Mouse (Mus musculus): ENCODE measurements around the gene Ugt1a7c. TPM values are rescaled to one million over a fixed set of nuclear protein-coding genes. Genes with fewer than 3 reads are reported as not detected.

Gene Ugt1a7c
- total and polyA plus RNA-seq, 2 experiments from 2014 or later = 0.99 to 1.8 TPM

DNA sequence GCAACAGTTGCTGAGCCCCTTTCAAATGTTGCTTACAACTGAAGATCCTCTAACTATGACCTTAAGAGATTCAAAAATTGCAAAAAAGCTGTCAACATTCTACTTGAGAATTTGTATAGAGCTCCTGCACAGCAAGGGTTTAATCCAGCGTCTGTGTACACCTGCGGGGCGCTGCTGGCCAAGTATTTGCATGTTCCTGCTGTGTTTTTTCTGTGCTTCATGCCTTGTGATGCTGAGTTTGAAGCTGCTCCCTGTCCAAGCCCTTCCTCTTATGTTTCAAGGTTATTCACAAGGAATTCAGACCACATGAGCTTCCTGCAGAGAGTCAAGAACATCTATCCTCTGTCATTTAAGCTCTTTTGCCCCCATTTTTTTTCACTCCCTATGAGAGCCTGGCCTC is 97.3 kb downstream of the Ugt1a7c start:
- Histone ChIP-seq H3K27me3 (ENCODE audit: control insufficient read depth, insufficient read depth, low read length) (no peaks in the 10 kb centered on the region), H3K4me1 (ENCODE audit: control insufficient read depth, insufficient read depth) (no peaks in the 10 kb centered on the region), H3K27ac (ENCODE audit: low read depth) (no peak overlapping the region), H3K4me2 (ENCODE audit: low read depth, low read length) (no peak overlapping the region), H3K9me3 (replicated peaks; ENCODE audit: control insufficient read depth, low read length) (no peaks in the 10 kb centered on the region), H3K36me3 (replicated peaks; ENCODE audit: control insufficient read depth, insufficient read depth, low read length) (no peaks in the 10 kb centered on the region), H3K4me3 (ENCODE audit: low read depth, low read length) (no peak overlapping the region), H3K9ac (replicated peaks; ENCODE audit: low read depth, low read length) (no peak overlapping the region)
- no peak for ATAC-seq (ENCODE audit: insufficient read depth, low read depth)
- WGBS = 65% methylated on average over 3 of the region's 3 CpGs
- no peak for TF ChIP-seq EP300 (IDR thresholded peaks at IDR 0.05; ENCODE audit: low read depth)
- no peak for TF ChIP-seq CTCF (IDR thresholded peaks at IDR 0.05; ENCODE audit: low read depth)
- DNase-seq (ENCODE audit: low spot score) = no peak

DNA sequence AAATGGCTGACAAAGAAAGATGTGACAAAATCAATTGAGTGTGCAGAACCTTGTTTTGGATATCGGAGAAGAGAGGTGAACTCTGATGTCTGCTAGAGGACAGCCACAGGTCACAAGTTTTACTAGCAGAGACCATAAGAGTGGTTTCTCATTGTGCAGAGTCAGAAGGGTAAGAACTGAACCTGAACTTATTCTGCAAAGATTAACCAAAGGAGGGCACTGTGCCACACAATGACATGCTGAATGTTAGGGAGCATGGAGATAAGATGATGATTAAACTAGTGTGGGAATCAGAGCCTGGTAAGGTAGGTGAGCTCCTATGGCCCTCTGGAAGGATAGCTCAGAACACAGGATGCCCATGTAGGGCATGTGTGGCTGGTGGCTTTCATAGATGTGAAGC is 100.8 kb downstream of the Ugt1a7c start:
- Histone ChIP-seq H3K4me1 (ENCODE audit: control insufficient read depth, insufficient read depth) (no peaks in the 10 kb centered on the region), H3K4me3 (ENCODE audit: low read depth, low read length) (no peak overlapping the region), H3K36me3 (replicated peaks; ENCODE audit: control insufficient read depth, insufficient read depth, low read length) (no peaks in the 10 kb centered on the region), H3K27ac (ENCODE audit: low read depth) (no peak overlapping the region), H3K9me3 (replicated peaks; ENCODE audit: control insufficient read depth, low read length) (no peaks in the 10 kb centered on the region), H3K4me2 (ENCODE audit: low read depth, low read length) (no peak overlapping the region), H3K9ac (replicated peaks; ENCODE audit: low read depth, low read length) (no peak overlapping the region), H3K27me3 (ENCODE audit: control insufficient read depth, insufficient read depth, low read length) (no peaks in the 10 kb centered on the region)
- DNase-seq (ENCODE audit: low spot score) (no peak), ATAC-seq (ENCODE audit: insufficient read depth, low read depth) (no peak)
- TF ChIP-seq EP300 (IDR thresholded peaks at IDR 0.05; ENCODE audit: low read depth) (no peak), CTCF (IDR thresholded peaks at IDR 0.05; ENCODE audit: low read depth) (no peak)
- WGBS = 83% methylated on average over 1 of the region's 1 CpGs

DNA sequence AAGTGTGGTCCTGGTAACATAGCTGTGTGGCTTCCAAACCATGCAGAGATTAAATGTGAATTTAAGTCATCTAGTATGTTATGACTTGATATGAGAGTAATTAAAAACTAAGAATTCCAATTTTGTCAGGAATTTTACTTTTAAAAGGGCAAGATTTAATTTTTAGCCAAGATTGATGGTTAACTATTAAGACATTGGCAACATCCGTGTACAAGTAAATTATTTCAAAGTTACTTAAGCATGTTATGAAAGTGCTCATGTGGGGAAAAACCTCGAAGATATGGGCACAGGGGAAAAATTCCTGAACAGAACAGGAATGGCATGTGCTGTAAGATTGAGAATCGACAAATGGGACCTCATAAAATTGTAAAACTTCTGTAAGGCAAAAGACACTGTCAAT is 102.6 kb downstream of the Ugt1a7c start:
- Histone ChIP-seq H3K27me3 (ENCODE audit: control insufficient read depth, insufficient read depth, low read length) (no peaks in the 10 kb centered on the region), H3K9ac (replicated peaks; ENCODE audit: low read depth, low read length) (no peak overlapping the region), H3K4me3 (ENCODE audit: low read depth, low read length) (no peak overlapping the region), H3K4me2 (ENCODE audit: low read depth, low read length) (no peak overlapping the region), H3K4me1 (ENCODE audit: control insufficient read depth, insufficient read depth) (no peaks in the 10 kb centered on the region), H3K9me3 (replicated peaks; ENCODE audit: control insufficient read depth, low read length) (no peaks in the 10 kb centered on the region), H3K36me3 (replicated peaks; ENCODE audit: control insufficient read depth, insufficient read depth, low read length) (no peaks in the 10 kb centered on the region), H3K27ac (ENCODE audit: low read depth) (no peak overlapping the region)
- ATAC-seq (ENCODE audit: insufficient read depth, low read depth) (no peak), DNase-seq (ENCODE audit: low spot score) (no peak)
- 68% methylated on average over 3 of the region's 3 CpGs for WGBS
- TF ChIP-seq EP300 (IDR thresholded peaks at IDR 0.05; ENCODE audit: low read depth) = no peak
- TF ChIP-seq CTCF (IDR thresholded peaks at IDR 0.05; ENCODE audit: low read depth) = no peak

DNA sequence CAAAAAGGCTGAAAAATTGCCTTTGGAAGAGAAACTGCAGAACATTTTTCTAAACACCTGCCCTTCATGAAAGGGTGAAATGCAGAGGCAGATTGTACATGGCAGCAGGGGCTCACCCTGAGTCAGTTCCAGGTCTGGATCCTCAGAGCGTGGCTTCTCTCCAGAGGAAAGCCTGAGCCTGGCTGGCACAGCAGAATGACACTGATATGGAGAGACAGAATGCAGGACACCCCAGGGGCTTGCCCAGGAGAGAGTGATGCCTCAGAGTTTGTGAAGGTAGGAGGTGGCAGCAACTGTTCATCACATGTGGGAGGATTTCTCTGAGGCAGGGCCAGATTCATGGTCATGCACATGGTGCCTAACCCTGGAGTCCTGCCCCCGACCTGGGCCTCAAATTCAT is 105.1 kb downstream of the Ugt1a7c start:
- DNase-seq (ENCODE audit: low spot score) (no peak), ATAC-seq (ENCODE audit: insufficient read depth, low read depth) (no peak)
- Histone ChIP-seq H3K4me2 (ENCODE audit: low read depth, low read length) (no peak overlapping the region), H3K9me3 (replicated peaks; ENCODE audit: control insufficient read depth, low read length) (no peaks in the 10 kb centered on the region; the same call in 1 of the 2 replicates), H3K36me3 (replicated peaks; ENCODE audit: control insufficient read depth, insufficient read depth, low read length) (no peaks in the 10 kb centered on the region), H3K4me1 (ENCODE audit: control insufficient read depth, insufficient read depth) (no peaks in the 10 kb centered on the region), H3K9ac (replicated peaks; ENCODE audit: low read depth, low read length) (no peak overlapping the region), H3K27ac (ENCODE audit: low read depth) (no peak overlapping the region), H3K27me3 (ENCODE audit: control insufficient read depth, insufficient read depth, low read length) (no peaks in the 10 kb centered on the region), H3K4me3 (ENCODE audit: low read depth, low read length) (no peak overlapping the region)
- WGBS = 46% methylated on average over 2 of the region's 2 CpGs
- no peak for TF ChIP-seq CTCF (IDR thresholded peaks at IDR 0.05; ENCODE audit: low read depth)
- no peak for TF ChIP-seq EP300 (IDR thresholded peaks at IDR 0.05; ENCODE audit: low read depth)

DNA sequence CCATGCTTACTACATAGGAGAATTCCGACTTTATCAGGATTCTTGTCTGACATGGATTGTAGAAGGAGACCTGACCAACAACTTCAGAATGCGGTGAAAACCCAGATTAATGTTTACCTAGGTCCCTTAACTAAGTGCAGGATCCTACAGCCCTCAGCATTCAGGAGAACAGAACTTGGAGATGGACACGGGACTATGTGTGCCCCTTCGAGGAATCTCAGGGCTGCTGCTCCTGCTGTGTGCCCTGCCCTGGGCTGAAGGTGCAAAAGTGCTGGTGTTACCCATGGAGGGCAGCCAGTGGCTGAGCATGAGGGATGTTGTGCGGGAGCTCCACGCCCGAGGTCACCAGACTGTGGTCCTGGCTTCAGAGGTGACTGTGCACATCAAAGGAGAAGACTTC is 105.6 kb downstream of the Ugt1a7c start, which contains the start of gene Ugt1a2:
Ugt1a2 (plus strand) TSS at position 146 of the 400 bp plus-strand sequence.
- H3K4me1 ChIP-seq (ENCODE audit: control insufficient read depth, insufficient read depth) = 0 out of 2 replicates have a peak, but pooled peaks cover 4% of the 10 kb centered on the region
- no peak within 1 kb of the TSS for H3K4me3 ChIP-seq (ENCODE audit: low read depth, low read length)
- 69% methylated on average over 7 of the region's 7 CpGs for WGBS
- no peak for DNase-seq (ENCODE audit: low spot score)
- no peaks in the 10 kb centered on the region for H3K36me3 ChIP-seq (replicated peaks; ENCODE audit: control insufficient read depth, insufficient read depth, low read length)
- H3K9ac ChIP-seq (replicated peaks; ENCODE audit: low read depth, low read length) = no peak within 1 kb of the TSS
- H3K4me2 ChIP-seq (ENCODE audit: low read depth, low read length) = no peak within 1 kb of the TSS
- no peaks in the 10 kb centered on the region; the same call in 1 of the 2 replicates for H3K9me3 ChIP-seq (replicated peaks; ENCODE audit: control insufficient read depth, low read length)
- no peaks in the 10 kb centered on the region for H3K27me3 ChIP-seq (ENCODE audit: control insufficient read depth, insufficient read depth, low read length)
- TF ChIP-seq CTCF (IDR thresholded peaks at IDR 0.05; ENCODE audit: low read depth) (no peak), EP300 (IDR thresholded peaks at IDR 0.05; ENCODE audit: low read depth) (no peak)
- H3K27ac ChIP-seq (ENCODE audit: low read depth) = no peak within 1 kb of the TSS
- ATAC-seq (ENCODE audit: insufficient read depth, low read depth) = no peak

DNA sequence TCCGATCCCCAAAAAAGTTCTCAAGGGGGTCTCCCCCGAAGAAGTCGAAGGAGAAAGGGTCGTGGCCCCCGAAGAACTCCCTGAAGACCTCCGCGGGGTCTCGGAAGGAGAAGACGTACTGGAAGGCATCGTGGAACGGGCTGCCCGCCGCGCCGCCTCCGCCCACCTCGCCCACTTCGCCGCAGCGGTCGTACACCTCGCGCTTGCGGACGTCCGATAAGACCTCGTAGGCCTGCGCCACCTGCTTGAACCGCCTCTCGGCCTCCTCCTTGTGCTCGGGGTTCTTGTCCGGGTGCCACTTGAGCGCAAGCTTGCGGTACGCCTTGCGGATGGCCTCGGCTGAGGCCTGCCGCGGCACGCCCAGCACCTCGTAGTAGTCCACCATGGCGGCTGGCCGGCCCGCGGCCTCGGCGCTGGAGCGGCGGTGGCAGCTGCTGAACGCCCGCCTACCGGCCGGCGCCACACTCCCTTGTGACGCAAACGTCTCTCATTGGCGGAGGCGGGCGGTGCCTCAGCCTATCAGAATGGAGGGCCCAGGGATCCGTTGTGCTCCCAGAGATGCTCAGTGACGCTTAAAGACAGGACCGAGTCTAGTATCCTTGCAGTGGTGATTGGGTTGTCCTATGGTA is 110.5 kb downstream of the Ugt1a7c start, which contains the start of gene Dnajb3:
Dnajb3 (minus strand) TSS at position 489 of the 629 bp plus-strand sequence.
- TF ChIP-seq CTCF (IDR thresholded peaks at IDR 0.05; ENCODE audit: low read depth) (no peak), EP300 (IDR thresholded peaks at IDR 0.05; ENCODE audit: low read depth) (no peak)
- no peaks in the 10 kb centered on the region for H3K36me3 ChIP-seq (replicated peaks; ENCODE audit: control insufficient read depth, insufficient read depth, low read length)
- H3K4me1 ChIP-seq (ENCODE audit: control insufficient read depth, insufficient read depth) = 0 out of 2 replicates have a peak, but pooled peaks cover 4% of the 10 kb centered on the region
- no peaks in the 10 kb centered on the region for H3K27me3 ChIP-seq (ENCODE audit: control insufficient read depth, insufficient read depth, low read length)
- peak; percentile 97 for ATAC-seq (ENCODE audit: insufficient read depth, low read depth)
- H3K9me3 ChIP-seq (replicated peaks; ENCODE audit: control insufficient read depth, low read length) = no peaks in the 10 kb centered on the region; the same call in 1 of the 2 replicates
- peak within 1 kb of the TSS; percentile 46 for H3K4me3 ChIP-seq (ENCODE audit: low read depth, low read length)
- peak within 1 kb of the TSS; percentile 72 for H3K4me2 ChIP-seq (ENCODE audit: low read depth, low read length)
- no peak for DNase-seq (ENCODE audit: low spot score)
- no peak within 1 kb of the TSS for H3K27ac ChIP-seq (ENCODE audit: low read depth)
- peak within 1 kb of the TSS; percentile 50 for H3K9ac ChIP-seq (replicated peaks; ENCODE audit: low read depth, low read length)
- WGBS = 8% methylated on average over 52 of the region's 62 CpGs
